Mouse (Mus musculus) left cerebral cortex, adult 11 months (tissue): ENCODE measurements around the gene Nfya.

Experiments used
- DNase-seq: peaks from one replicate; pipeline ENCODE4 v3.0.0; 2022; ENCODE audit warnings: low spot score

The Nfya gene

GRCm38 (mm10) chr17:48409380-48410298 is at the start of gene Nfya, which contains the start of gene Oard1:
TSS of gene Nfya (minus strand) at chr17:48409906.
TSS of gene Oard1 (plus strand) at chr17:48410014.
- peak; percentile 100 for DNase-seq

GRCm38 (mm10) chr17:48457971-48458653 is 48.4 kb upstream of the Nfya start:
- DNase-seq, result no peak

DNA sequence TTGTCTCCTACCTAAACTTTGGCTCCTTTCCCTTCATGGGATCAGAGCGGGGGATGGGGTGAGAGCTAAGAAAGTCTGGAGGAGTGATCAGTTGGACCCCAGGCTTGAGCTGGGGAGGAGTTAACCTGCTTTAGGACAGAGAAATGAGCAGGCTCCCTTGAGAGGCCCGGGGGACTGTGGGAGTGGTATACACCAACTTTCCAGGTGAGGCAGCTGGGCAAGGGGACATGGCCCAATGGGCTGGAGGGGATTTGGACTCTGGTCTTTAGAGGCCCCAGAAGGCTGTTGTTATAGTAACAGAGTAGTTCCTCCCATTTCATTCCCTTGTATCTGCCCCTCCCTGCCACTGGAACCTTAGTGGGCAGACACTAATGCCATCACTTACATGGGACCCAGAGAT is 46.2 kb upstream of the Nfya start:
- DNase-seq, result no peak

DNA sequence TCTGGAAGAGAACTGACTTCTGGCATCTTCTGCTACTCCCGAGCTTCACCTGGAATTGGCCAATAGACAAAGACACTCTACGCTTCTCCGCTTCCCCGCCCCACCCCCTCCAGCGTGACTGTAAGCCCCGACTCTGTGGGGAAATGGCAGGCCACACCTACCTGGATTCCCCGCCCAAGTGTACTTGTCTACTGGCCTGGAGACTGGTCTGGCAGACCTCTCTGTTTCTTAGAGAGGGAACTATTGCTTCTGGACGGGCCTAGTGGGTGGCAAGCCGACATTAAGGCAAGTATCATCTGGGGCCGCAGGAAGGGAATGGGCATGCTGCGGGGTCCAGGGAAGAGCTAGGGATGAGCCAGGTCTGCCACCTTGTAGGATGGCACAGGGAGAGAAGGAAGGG is 45.0 kb upstream of the Nfya start, which contains the start of gene Unc5cl:
Gene Unc5cl, plus strand, starts transcription at position 214 of the 400 bp plus-strand sequence.
- DNase-seq, result no peak

- no peak for DNase-seq
Measured at GRCm38 (mm10) chr17:48454190-48454589, 44.5 kb upstream of the Nfya start.

- DNase-seq, result no peak
Measured at GRCm38 (mm10) chr17:48453489-48453888, 43.8 kb upstream of the Nfya start.

- no peak for DNase-seq
Measured at GRCm38 (mm10) chr17:48451753-48452444, 42.2 kb upstream of the Nfya start.

DNA sequence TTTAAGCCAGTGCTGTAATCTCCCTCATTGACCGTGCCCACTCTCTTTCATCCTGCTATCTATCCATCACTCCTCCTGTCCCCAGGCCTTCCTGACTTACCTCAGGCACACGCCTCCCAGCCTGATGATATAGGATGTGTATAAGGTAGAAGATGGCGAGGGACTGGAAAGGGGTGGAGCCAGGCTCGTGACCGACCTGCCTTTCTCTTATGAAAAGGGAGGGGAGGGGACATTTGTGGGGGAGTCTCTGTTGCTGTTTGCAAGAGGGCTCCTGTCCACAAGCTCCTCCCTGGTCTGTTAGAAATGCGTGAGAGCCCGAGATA is 41.6 kb upstream of the Nfya start, which contains the start of gene Tspo2:
Gene Tspo2, minus strand, starts transcription at position 170 of the 323 bp plus-strand sequence.
- no peak for DNase-seq

GRCm38 (mm10) chr17:48450666-48451352 is 41.1 kb upstream of the Nfya start:
- no peak for DNase-seq

DNA sequence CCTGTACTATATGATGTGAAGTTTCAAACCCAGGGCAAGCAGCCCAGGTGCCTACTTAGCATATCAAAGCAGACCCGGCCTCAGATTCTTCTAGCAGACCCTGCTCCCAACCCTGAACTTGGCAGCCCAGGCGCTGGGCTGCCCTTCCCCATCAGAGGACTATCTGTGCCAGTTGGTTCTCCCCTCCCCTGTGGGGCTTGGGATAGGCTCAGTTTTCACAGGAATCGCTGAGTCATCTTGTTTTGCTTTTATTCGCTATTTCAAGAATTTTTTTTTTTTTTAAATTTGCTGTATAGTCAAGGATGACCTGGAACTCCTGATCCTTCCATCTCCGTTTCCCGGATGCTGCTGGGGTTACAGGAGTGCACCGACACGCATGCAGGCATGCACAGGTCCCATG is 38.0 kb upstream of the Nfya start:
- no peak for DNase-seq

DNA sequence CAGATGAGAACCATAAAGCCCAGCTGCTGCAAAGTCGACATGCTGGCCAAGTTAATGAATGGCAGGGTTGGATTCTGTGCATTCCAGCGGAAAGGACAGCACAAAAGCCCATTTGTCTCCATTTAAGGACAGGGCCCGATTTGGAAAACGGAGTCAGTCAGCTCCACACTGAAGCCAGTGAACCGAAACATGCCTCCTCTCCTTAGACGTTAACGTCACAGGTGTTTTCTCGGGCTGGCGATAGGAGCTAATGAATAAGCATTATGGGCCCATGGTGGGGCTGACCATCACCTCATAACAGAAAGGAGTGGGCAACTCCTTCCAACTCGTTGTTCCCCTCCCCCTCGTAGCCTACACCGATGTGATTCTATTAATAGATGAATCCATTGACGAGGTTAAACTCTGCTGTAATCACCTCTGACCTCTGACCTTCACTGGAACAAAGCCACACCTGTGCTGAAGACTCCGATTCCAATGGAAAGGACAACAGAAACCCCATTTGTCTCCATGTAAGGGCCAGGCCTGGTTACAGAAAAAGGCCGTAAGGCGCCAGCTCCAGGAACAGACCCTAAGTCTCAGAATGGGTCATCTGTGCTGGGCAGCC is 33.9 kb upstream of the Nfya start:
- no peak for DNase-seq

DNA sequence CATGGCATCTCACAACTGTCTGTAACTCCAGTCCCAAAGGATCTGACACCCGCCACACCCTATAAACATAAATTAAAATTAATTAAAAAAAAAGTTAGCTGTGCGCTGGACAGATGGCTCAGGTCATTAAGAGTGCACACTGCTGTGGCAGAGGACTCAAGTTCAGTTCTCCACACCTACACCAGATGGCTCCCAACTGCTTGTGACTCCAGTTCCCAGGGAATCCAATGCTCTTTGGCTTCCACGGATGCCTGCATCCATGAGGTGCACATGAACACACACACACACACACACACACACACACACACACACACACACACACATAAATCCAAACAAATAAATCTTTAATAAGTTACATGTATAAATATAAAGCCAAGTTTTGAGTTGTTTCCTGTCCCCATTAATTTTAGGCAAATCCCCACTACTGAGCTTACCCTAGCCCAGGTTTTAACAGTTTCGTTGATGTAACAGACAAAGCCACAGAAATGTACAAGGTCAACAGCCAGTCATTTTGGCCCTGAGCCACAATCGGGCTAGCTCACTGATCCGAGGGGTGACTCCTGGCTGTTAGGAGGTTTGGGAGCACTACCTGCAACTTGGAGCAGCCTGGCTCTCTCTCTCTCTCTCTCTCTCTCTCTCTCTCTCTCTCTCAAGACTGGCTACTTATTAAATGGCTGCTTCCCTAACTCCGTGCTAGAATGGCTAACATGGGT is 33.2 kb upstream of the Nfya start:
- no peak for DNase-seq

DNA sequence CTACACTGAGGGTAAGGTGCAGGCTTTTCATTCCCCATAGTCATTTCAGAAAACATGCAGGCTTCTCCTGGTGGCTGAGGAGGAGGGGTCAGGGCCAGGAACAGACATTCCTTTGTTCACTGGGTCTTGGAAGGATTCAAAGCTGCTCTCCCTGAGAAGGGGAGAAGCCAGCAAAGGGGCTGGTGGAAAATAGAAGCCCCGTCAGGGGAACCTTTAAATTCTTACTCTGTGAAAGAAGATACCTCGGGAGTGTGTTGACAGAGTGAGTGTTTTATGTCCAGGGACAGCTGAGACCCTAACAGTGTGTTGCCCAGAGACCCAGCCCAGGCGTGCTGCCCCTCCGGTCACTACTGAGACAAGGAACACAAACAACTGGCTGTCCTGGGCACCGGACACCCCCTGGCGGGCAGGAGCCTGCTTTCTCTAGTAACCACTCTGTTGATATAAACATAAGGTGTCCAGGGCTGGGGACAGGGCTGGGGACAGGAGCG is 27.8 kb upstream of the Nfya start:
- no peak for DNase-seq

DNA sequence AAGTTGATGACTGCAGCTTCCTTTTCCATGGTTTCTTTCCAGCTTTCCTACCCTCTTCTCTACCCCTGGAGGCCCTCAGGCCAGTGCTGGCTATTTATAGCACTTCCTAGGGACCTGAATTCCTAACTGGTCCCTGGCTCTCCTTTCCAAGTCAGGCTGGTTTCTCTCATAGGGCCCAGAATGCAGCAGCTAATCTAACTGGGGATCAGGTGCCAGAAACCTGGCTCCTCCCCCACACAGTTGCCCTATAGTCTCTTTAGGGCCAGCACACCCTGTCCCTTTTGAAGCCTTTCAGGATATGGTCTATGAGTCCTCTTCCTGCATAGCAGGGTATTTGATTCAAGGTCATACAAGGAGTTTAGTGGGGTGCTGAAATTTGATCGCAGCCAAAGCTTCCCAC is 26.8 kb upstream of the Nfya start:
- DNase-seq, result no peak

DNA sequence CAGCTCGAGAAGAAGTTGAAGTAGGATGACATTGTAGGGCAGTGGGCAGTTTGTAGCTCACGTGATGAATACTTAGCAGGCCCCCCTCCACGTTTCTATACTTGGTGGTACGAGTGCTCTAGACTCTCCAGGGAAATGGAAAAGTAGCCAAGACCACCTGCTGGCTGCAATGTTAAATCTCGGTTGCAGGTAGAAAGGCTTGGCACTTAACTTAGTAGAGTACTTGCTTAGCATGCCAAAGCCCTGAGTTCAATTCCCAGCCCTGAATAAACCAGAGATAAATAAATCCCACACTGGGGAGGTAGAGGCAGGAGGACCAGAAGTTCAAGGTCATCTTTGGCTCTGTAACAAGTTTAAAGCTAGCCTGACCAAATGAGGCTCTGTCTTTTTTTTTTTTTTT is 24.8 kb upstream of the Nfya start:
- no peak for DNase-seq

- DNase-seq, result no peak
Measured at GRCm38 (mm10) chr17:48433689-48434330, 24.1 kb upstream of the Nfya start.

- no peak for DNase-seq
Measured at GRCm38 (mm10) chr17:48433006-48433655, 23.4 kb upstream of the Nfya start.

DNA sequence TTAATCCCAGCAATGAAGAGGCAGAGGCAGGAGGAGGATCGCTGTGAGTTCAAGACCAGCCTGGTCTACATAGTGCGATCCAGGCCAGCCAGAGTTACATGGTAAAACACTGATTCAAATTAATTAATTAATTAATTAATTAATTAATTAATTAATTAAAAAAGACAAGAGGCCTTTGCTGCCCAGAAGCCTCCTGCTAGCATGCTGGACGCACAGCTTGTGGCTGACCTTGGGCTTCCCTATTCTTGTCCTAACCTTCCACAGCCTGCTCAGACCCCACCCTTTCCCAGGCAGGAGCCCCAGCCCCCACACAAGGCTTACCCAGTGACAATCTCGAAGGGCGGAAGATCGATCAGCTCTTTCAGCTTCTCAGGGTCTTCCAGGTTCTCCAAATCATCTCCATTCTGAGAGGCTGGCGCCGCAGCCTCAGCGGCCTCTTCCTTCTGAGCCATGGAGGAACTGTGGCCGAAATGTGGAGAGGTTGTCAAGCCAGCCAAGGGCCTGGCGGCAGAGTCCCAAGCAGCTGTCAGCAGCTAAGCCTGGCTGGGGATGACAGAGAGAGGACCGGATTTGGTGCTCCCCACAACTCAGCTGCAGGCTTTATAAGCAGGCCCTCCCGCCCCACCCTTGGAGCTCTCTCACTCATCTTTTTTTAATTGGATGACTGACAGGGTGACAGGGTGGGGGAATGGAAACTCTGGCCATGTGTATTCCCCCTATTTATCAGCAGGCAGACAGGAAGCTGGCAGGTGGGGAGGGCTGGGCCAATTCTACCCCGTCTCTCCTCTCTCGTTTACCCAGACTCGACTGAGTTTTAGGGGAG is 22.7 kb upstream of the Nfya start, which contains the start of gene Apobec2:
Gene Apobec2, minus strand, starts transcription at position 773 of the 823 bp plus-strand sequence.
- DNase-seq, result no peak

DNA sequence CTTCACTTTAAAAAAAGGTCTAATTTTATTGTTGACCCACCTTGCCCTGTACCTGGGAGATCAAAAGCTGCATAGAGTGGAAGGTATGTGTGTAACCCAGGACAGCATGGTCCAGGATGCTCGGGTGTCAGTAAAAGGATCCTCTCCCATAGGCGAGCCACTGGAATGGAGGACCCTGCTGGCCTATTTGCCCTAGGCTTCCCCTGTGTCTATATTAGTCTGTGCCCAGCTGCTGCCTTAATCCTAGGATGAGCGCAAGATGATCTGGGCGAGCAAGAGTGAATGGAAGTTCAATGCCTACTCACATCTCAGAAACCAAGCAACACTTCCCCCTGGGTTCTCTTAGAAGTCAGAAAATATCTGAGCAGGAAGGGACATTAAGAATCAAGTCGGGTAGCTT is 21.3 kb upstream of the Nfya start:
- no peak for DNase-seq
